Mouse (Mus musculus) liver, postnatal 0 days (tissue): ENCODE measurements at regions not wholly inside any gene's neighbourhood (a gene's known extent, or its start where the extent isn't known, plus 50 kb on each side); places are given as distances from the start of the nearest gene placed in this dataset.

Experiments
- CTCF ChIP-seq: sonication (generic); IDR thresholded peaks from 2 replicates; pipeline ENCODE4 v1.5.1; 2016; ENCODE audit warnings: antibody characterized with exemption, low read depth
- EP300 ChIP-seq: IDR thresholded peaks from 2 replicates; pipeline ENCODE4 v1.6.1; 2016; ENCODE audit warnings: antibody characterized with exemption, low read depth, mild to moderate bottlenecking

GRCm38 (mm10) chr8:89738657-89739056, 609.5 kb downstream of the Tox3 start:
- no peak for TF ChIP-seq CTCF
- no peak for TF ChIP-seq EP300
